Mouse (Mus musculus): ENCODE measurements around the gene Fancg. TPM values are rescaled to one million over a fixed set of nuclear protein-coding genes. Genes with fewer than 3 reads are reported as not detected.

Fancg gene
- polyA plus RNA-seq (2012; rRNA removed), result 19.4 and 19.8 TPM in 2 replicates

DNA sequence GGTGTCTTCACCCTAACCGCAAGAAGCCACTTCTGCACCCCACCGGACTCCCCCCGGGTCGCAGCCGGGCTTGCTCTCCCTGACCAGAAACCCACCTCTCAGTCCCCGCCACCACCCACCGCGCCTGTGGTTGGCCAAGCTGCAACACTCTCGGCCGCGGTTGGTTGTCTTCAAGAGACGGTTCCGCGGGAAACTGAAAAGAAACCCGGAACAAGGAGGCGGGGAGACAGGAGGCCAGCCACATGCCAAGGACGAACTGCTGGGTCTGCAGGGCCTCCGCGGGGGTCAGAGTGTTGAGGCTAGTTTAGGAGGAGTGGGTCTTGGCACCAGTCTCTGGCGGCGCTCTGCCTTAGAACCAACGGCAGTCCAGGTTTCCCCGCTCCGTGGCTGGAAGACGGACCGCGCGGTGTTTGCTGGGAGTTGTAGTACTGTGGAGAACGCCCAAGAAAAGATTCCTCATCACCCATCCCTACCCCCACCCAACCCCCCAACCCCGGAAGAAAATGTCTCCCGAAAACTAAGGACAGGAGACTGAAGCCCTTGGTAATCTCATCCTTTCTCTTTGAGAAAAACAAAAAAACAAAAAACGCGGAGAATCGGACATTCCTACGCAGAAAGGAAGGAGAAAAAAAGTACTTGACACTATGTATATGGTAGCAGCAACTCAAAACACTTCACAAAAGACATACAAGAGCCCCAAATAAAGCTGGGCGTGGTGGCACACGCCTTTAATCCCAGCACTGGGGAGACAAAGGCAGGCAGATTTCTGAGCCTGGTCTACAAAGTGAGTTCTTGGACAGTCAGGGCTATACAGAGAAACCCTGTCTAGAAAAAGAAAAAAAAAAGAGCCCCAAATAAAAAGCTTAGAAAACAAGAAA, at the start of gene Fancg:
Gene Fancg (minus strand): TSS at position 346 of the 878 bp plus-strand sequence.

DNA sequence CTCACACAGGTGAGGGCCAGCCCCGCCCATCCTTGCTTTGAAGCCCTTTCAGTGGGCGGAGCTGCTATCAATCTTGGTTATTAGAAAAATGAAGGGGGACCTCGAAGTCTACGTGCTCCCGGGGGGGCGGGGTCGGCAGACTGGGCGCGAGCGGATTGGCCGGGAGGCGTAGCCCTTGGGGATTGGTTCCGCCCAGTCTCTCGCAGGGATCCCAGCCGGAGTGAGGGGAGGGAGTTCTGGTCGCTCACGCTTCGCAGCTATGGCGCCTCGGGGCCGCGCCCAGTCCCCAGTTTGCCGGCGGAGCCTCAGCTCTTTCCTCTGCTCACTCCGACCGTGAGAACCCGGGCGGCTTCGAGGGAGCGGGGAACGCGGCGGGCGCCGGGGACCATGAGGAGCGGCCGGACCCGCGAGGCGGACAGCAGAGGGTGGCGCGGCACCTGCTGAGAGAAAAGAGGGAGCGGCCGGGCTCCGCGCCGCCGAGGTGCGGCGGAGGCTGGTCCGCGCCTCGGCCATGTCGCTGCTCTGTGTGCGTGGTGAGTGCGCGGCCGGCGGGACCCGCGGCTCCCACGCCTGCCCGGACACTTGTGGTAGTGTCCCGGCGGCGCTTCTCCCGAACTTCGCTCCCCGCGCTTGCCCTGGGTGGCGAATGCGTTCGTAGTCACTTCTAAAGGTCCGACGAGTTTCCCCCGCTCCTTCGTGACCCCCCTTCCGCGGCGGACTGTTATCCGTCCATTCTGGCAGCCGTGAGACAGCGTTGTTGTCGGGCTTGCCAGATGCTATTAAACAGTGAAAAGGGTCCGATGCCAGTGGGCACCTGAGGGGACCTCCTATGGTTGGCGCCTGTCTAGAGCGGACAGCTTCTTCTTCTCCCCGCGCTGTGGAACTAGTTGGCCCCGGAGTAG, 48.7 kb upstream of the Fancg start, which contains the start of gene Unc13b:
Gene Unc13b (plus strand): TSS at position 201 of the 902 bp plus-strand sequence.

DNA sequence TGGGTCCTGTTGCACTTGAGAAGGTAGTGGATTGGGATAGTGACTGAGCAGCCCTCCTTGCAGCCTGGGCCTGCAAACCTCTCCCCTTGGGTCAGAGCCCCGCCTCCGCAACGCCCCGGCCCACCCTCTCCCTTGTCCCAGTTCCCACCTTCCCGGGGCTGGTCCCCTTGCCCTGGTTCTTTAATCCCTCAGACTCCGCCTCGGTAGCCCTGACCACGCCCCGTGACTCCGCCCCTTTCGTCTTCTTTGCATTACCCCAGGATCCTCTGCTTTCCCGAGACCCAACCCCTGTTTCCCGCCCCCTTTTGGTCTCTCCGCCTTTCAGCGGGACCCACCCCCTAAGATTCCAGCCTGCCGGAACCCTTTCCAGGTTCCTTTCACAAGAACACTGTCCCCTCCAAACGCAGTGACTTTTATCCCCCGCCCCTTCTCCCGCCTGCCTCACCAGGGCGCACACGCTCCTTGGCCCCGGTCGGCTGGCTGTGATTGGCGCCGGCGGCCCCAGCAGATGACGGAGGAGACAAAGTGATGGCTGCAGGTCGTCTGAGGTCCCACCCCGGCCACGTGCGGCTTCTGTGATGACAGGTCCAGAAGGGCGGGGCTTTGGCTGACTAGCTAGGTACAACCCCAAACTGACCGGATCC, 35.5 kb upstream of the Fancg start, which contains the start of gene Fam214b:
Gene Fam214b (minus strand): TSS at position 562 of the 644 bp plus-strand sequence.

DNA sequence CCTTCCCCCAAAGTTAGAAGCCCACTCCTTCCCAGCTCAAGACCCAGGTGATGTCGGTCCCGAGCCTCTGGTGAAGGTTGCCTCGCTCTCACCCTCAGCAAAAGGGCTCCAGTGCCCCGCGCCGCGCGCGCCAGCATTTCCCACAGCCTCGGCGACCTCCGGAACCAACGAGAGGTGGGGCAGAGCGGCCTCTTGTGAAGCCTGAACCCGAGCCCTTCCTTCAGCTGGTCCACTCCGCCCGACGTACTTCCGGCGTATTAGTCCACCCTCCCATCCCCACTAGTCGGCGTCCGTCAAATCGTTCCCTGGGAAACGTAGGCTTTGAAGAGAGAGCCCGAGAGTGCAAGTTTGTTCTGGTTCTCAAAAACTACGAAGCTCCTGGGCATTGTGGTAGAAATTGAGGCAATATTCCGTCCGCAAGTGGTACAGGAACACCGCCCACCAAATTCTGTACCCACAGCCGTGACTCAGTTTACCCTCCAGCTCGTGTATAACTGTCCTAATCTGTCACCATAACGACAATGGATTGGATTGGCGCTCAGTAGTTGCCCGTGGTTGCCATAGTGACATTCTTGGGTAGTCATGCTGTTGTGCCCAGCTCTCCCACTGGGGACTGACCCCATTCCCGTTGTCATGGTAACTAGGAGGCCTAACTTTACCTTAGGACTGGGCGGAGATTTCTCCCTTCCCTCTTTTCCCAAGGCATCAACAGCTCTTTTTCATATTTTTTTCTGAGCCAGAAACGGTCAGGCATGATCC, 21.1 kb upstream of the Fancg start, which contains the start of gene Stoml2:
Gene Stoml2 (minus strand): TSS at position 474 of the 759 bp plus-strand sequence.

DNA sequence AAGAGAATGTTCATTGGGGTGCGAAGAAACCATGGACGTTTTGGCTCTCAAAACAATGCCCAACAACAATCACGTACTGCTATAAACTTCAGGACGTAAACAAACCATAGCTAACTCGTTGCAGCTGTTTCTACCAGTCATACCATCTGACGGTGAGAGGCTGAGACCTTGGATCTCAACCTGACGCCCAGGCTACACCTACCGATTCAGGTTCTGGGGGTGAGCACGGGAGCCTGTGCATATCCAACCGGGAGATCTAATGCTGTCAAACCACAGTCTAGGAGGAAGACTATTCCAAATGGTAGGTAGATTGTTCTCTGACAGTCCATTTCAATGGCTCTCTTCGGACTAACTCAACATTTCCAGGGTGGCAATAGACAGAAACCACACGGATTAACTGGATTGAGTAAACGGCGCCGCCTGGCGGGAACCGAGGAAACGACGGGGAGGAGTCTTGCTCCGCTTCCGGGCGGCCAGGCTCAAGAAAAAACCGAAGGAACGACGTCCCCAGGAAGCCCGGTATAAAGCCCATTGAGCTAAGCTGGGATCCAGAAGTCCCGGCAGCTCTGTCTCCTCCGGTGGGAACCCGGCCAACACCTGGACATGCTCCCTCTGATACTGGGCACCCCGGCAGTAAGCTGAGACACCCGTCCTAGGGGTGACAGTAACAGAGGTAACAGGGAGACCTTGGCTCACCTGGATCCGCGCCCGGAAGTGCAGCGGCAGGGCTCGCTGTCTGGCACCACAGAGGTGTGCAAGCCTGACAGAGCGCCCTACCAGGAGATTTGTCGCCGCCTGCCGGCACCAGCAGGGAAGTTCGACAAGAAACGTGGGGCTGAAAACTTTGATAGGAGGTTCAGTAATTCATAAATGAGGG, 15.0 kb upstream of the Fancg start, which contains the start of gene Pigo:
Gene Pigo (minus strand): TSS at position 736 of the 877 bp plus-strand sequence.

DNA sequence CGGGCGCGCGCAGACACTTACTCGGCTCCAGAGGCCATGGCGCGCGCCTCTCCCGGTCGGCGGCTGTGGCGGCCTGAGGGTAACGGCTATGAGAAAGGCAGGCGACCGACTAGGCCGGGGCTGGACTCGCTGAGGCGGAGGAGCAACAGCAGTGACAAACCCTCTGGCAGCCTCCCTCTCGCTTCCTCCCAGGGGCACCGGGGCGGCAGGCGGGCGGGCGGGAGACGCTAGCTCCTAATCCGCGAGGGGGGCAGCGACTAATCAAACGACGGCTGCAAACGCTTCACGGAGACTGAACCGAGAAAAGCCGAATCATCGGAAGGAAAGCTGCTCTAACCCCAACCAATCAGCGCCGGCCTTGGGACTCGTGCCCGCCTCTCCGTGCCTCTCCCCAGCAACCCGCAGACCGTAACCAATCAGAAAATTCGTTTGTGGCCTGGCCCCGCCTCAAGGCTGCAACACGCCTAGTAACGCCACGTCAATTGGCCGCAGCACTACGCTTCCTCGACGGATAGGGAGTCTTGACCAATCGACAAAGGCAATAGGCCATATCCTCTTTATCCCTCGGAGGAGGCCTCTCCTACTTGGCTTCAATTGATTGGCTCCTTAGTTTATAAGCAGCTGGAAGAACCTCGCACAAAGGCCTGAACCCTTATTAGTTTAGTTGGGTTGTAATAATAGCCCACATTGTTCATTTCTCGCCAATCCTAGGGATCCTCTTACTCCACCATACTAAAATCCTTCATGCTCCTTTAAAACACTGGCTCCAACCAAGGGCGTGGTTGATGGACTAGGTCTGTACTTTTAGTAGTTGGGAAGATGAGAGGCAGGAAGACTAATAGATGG, 9.9 kb downstream of the Fancg start, which contains the start of gene Vcp:
Gene Vcp (minus strand): TSS at position 367 of the 846 bp plus-strand sequence.

DNA sequence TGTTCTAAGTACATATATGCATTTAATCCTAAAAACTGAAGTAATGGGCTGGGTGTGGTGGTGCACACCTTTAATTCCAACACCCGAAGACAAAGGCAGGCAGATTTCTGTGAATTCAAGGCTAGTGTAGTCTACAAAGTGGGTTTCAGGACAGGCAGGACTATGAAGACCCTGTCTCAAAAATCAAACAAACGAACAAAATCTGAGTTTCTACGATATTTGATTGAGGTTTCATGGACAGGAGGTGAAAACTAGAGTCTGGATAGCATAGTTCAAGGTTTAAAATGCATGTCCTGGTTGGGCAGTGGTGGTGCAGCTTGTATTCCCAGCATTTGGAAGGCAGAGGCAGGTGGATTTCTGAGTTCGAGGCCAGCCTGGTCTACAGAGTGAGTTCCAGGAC, 41.0 kb downstream of the Fancg start, which contains the start of gene 1700022I11Rik:
Gene 1700022I11Rik (plus strand): TSS at position 301 of the 400 bp plus-strand sequence.

Other genes starting within 250 kb of the Fancg start
- 94.6 and 107 TPM in 2 replicates for gene Ccl21a, start 236.5 kb downstream of the Fancg start, polyA plus RNA-seq (2012; rRNA removed)
- gene Fam205a1, start 156.6 kb downstream of the Fancg start, polyA plus RNA-seq (2012; rRNA removed), result not detected in 2 replicates
- gene Gm12394, start 153.7 kb downstream of the Fancg start, polyA plus RNA-seq (2012; rRNA removed), result not detected in 2 replicates
- gene Fam205c, start 136.3 kb downstream of the Fancg start, polyA plus RNA-seq (2012; rRNA removed), result not detected in 2 replicates
- 2.3 and 3.8 TPM in 2 replicates for gene Phf24, start 93.8 kb downstream of the Fancg start, polyA plus RNA-seq (2012; rRNA removed)
- gene Dnajb5, start 60.7 kb downstream of the Fancg start, polyA plus RNA-seq (2012; rRNA removed), result 16.6 and 17.5 TPM in 2 replicates
- gene 1700022I11Rik, start 40.9 kb downstream of the Fancg start, polyA plus RNA-seq (2012; rRNA removed), result not detected in 2 replicates
- 139 and 143 TPM in 2 replicates for gene Vcp, start 10.0 kb downstream of the Fancg start, polyA plus RNA-seq (2012; rRNA removed)
- 24.8 and 32.5 TPM in 2 replicates for gene Pigo, start 15.3 kb upstream of the Fancg start, polyA plus RNA-seq (2012; rRNA removed)
- gene Stoml2, start 21.2 kb upstream of the Fancg start, polyA plus RNA-seq (2012; rRNA removed), result 61.6 and 63.3 TPM in 2 replicates
- 39.4 and 40.5 TPM in 2 replicates for gene Fam214b, start 35.7 kb upstream of the Fancg start, polyA plus RNA-seq (2012; rRNA removed)
- 14.0 and 16.4 TPM in 2 replicates for gene Unc13b, start 48.4 kb upstream of the Fancg start, polyA plus RNA-seq (2012; rRNA removed)